Mouse (Mus musculus): ENCODE measurements around the gene Ankfn1. TPM values are rescaled to one million over a fixed set of nuclear protein-coding genes. Genes with fewer than 3 reads are reported as not detected.

Gene Ankfn1
- total RNA-seq, 1 experiment from 2014 or later, result not detected

DNA sequence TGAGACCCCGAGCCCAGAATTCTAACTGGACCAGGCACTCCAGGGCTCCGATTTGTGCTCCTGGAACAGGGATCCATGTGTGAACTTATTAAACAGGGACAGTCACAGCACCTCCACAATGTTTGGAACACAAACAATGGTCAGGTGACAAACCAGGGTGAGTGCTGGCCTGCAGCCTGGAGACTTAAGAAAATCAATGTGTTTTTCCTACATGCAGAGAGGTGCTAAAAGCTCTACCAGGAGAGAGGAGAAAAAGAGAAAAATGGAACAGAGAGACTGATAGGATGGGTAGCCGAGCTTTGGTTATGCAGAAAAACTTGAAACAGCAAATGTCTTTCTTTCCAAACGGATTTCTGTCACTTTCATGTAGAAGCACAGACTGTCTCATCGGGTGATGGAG, 174.5 kb downstream of the Ankfn1 start:
- no peak for ATAC-seq (ENCODE audit: extremely low read depth, insufficient number of reproducible peaks, low FRiP score, poor library complexity, severe bottlenecking)

DNA sequence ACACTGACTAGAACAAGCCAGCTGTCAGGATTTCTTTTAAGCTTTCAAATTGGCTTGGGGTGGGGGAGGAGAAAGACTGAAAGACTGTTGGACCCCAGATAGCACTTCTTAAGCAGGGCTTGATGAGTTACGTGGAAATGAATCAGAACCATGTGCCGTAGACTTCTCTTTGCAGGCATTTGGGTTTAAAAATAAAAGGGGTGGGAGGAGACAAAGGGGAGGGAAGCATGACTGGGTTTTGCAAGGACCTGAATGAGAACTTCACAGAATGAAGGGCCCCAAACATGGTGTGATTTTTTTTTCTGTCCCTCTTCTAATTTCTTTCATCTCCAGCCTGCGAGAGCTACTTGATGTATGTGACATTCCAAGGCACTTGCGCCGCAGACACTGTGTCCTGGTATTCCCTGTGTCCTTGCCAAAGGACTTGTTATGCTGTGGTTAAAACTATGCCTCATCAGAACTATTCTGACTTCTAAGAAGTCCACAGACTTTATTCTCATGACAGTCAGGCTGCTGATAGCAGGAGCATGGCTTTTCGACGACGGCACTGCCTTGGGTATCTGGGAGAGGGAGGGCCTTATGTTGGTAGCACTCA, 176.4 kb downstream of the Ankfn1 start:
- no peak for ATAC-seq (ENCODE audit: extremely low read depth, insufficient number of reproducible peaks, low FRiP score, poor library complexity, severe bottlenecking)

DNA sequence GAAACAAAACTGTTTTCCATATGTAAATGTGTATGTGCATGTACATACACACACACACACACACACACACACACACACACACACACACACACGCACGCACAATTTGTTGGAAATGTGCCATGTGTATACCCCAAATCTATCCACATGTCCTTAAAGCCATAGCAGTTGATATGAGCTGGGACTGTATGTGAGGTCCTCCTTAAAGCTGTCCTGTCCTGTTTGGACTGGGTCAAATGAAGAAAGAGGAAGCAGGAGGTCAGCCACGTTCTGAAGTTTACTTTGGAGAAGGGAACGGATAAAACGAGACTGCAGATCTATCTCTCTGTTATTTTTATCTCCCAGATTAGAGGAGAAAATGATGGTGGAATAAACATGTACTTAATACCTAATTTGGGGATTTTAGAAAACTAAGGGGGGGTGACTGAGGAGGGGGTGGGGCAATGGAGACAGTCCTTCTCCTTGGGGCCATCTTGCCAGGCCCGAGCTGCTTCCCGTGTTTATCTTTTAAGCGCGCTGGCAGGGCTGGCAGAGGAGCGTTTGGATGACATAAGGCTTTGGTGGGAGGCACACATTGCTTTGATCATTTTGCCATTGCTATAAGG, 187.1 kb downstream of the Ankfn1 start:
- no peak for ATAC-seq (ENCODE audit: extremely low read depth, insufficient number of reproducible peaks, low FRiP score, poor library complexity, severe bottlenecking)

DNA sequence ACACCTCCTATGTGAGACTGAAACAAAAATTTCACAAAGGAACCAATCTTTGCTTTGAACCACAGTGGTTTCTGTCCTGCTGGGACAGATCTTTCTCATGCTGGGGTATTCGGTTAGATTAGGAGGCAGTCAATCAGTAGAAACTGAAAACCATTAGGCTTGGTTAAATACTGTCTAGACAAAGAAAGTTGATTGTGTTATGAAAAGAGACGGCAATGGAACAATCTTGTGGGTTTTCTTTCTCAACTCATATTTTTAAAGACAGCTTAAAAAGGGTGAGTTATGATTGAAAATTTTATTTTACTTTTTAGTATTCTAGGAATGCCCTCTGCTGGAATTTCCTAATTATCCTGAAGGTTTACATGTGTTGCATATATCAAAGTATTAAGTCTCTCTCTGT, 191.1 kb downstream of the Ankfn1 start:
- no peak for ATAC-seq (ENCODE audit: extremely low read depth, insufficient number of reproducible peaks, low FRiP score, poor library complexity, severe bottlenecking)

DNA sequence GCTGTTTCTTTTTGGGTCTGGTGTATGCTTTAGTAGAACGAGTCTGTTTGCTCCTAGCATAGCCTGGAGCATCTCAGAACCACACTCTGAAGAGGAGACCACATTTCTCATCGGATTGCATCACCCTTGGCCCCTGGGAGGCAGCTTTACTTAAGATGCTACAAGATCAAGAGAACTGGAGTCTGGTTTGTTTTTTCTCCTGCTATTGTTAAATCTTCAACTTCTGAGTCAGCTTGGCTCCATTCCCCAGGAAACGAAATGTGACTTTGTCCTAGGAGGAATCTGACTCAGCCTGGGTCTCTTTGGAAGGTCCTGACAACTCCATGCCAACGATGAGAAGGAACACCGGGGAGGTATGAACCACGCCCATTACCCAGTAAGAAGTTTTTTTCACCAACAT, 197.6 kb downstream of the Ankfn1 start:
- no peak for ATAC-seq (ENCODE audit: extremely low read depth, insufficient number of reproducible peaks, low FRiP score, poor library complexity, severe bottlenecking)

DNA sequence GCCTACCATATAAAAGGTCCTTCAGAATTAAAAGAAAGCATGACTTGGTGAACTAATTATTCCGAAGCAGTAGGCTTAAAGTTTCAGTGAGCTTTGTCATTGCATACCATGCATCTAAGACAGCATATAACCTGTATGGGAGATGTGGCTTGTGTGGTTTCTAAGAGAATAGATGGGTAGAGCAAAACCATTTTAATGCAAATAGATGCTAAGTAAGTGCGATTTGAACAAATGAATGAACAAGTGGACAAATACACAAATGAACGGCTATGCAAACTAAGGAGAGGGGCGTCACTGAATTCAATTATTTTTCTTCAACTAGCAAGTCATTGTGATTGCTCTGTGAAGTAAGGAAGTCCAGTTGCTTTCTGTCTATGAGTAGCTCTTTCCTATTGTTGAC, 198.3 kb downstream of the Ankfn1 start:
- no peak for ATAC-seq (ENCODE audit: extremely low read depth, insufficient number of reproducible peaks, low FRiP score, poor library complexity, severe bottlenecking)

DNA sequence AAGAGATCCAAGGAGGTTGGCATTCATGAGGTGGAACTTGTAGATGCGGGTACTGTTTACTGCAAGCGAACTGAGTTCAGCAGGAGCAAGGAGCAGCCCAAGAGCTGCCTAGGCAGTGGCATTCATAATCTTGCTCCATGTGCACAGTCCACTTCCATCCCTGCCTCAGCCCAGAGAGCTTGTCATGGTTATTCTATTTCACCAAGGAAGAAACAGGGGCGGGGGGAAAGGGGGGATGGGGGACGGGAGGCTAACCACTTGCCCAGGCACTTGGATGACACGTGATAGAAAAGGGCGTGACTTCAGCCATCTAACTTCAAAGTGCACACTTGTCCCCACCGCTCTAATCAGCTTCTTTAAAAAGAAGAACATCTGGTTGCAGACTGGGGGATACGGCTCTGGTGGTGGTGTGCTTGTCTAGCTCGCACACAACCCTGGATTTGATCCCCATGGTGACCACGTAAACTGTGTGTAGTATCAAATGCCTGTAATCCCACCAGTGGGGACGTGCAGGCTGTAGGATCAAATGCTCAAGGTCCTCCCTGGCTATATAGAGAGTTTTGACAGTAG, 203.1 kb downstream of the Ankfn1 start:
- no peak for ATAC-seq (ENCODE audit: extremely low read depth, insufficient number of reproducible peaks, low FRiP score, poor library complexity, severe bottlenecking)

DNA sequence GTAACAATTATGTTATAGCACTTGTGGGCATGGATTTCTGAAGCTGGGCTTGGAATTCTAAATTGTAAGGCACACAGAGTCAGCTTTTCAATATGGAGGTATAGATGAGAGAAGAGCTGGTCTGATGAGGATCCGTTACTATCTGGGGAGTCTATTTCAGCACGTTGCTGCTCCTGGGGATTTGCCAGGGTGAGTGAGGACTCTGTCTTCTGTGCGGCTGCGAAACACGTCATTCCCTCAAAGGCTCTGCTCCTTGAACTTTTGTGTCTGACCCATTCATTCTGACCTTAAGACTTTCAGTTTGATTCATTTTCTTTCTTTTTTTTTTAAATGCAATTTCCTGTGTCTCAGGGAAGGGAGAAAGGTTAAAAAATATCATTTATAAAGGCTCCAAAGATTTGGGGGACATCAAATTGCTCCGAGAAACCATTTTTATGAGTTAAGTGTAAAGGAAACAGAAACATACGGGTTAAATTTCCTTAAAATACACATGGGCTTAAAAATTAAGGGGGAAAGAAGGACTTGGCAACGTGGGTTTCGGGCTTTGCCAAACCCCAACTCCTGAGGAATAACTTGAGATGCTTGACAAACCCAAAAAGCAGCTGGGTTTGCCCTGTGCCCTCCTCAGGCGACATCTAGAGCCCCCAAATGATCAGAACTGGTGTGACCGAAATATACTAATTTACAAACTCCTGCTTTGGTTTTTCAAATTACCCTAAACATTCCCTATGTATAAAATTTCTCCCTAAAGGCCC, 207.9 kb downstream of the Ankfn1 start:
- ATAC-seq (ENCODE audit: extremely low read depth, insufficient number of reproducible peaks, low FRiP score, poor library complexity, severe bottlenecking), result no peak

DNA sequence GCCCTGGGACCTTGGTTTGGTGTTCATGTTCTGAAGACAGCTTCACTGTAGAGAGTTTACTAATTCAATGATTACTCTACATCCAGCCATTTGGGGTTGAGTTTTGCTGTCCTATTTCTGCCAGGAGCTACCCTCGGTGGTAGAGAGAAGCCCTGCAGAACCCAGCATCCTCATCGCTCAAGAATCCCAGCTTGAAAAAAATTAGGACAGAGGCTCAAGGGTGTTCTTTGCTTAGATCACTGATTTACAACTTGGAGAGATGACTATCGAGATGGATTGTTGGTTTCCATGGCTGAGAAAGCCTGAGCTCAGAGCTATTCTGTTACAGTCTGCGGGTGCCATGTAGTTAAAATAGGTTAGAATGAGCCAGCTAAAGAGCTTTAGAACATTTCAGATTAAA, 209.2 kb downstream of the Ankfn1 start:
- ATAC-seq (ENCODE audit: extremely low read depth, insufficient number of reproducible peaks, low FRiP score, poor library complexity, severe bottlenecking), result no peak

DNA sequence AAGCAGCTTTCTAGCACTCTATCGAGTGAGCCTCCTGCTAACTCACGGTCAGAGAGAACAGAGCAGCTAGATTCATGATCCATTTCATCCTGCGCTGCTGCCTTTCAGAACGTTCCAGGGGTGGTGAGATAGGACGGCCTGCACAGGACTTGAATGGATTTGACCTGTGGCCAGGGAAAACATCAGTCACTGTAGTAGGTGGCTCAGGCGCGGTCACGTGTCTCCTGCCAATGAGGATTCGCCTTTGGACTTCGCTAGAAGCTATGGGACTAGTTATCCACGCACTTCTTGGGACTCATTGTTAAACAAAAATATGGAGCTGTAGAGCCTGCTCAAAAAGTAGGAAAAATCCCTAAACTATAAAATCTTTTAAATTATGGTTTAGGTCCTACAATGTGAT, 226.0 kb downstream of the Ankfn1 start:
- no peak for ATAC-seq (ENCODE audit: extremely low read depth, insufficient number of reproducible peaks, low FRiP score, poor library complexity, severe bottlenecking)

DNA sequence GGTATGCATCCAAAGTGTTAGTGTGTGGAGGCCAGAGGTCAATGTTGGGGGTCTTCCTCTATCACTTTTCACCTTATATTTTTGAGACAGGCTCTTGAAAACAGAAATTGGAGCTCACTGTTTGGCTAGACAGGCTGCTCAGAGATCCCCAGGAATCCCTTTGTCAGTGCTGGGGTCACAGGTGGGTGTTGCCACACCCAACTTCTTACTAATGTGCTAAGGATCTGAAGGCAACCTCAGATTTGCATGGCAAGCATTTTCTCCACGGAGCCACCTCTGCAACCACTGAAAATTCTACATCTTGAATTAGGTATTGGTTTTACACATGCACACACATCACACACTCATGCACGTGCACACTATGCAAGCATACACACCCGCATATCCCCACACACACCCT, 226.5 kb downstream of the Ankfn1 start:
- no peak for ATAC-seq (ENCODE audit: extremely low read depth, insufficient number of reproducible peaks, low FRiP score, poor library complexity, severe bottlenecking)

DNA sequence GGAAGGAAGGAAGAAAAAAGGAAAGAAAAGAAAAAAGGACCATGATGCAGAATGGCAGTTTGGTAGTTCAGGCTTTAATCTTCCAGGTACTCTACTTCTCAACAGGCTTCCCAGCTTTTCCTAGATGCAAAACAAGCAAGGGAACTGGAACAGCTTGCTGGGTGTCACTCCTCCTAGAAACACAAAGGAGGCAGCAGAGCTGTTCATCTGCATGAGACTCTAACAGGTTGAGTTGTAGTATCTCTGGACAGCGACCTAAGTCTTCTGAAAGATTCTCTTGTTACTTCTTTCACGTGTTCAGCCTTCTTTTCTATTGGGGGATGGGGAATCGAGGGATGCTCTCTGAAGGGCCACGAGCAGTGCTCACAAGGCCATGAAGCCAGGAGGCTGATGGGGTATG, 228.7 kb downstream of the Ankfn1 start:
- no peak for ATAC-seq (ENCODE audit: extremely low read depth, insufficient number of reproducible peaks, low FRiP score, poor library complexity, severe bottlenecking)

DNA sequence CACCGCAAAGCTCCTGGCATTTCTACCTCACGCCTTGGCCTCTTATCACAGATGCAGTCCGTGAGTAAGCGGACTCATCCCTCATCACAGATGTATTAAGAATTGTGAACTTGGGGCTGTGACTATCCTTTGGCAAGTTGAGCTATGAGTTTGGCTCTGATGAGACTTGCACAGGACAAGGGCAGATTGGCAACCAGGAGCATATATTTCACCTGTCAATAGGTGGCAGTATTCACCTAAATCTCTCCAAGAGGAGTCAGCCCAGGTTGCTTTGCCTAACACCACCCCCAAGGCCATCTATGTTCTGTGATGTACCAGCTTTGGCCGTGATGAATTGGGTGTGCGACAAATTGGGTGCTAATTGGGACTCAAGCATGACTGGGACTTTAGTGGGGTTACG, 231.3 kb downstream of the Ankfn1 start:
- no peak for ATAC-seq (ENCODE audit: extremely low read depth, insufficient number of reproducible peaks, low FRiP score, poor library complexity, severe bottlenecking)

DNA sequence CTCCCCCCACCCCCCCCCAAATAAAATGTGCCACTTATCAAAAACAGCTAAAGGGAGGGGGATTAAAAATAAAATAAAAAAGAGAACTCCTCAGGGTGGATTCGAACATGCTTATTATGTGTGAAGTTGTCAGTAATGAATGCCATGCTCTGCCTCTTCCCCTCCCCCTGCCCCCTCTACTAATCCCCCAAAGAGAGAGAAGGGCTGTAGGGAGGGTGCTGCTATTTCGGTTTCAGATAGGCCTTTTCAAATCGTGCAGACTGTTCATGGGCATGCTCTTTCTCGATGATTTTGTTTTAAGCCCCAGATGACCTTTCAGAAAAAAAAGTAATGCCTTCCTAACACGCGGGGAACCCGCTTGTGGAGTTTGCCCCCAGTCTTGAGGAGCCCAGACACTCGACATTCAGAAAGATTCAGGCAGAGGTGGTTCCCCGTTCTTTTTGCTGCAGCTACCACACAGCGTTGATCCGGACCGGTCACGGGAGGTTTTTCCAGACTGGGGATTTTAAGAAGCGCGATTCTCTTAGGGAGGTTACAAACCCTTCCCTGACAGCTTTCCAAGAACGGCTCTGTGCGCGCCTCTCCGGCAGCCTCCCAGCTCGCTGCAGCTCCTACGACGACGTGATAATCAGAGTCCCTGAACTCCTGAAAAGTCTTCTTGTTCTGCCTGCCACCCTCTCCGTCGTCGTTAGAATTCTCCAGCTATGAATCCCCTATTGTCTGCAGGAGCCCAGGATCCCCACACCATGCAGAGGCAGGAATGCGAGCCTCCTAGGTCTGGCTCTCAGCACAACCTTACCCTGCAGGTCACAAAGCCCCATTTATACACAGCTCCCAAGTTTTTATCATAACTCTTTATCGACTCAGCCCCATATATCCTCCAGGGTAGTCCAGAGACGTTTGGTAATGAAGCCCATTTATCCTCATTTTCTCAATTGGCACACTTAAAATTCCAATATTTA, 232.3 kb downstream of the Ankfn1 start:
- ATAC-seq (ENCODE audit: extremely low read depth, insufficient number of reproducible peaks, low FRiP score, poor library complexity, severe bottlenecking), result no peak

DNA sequence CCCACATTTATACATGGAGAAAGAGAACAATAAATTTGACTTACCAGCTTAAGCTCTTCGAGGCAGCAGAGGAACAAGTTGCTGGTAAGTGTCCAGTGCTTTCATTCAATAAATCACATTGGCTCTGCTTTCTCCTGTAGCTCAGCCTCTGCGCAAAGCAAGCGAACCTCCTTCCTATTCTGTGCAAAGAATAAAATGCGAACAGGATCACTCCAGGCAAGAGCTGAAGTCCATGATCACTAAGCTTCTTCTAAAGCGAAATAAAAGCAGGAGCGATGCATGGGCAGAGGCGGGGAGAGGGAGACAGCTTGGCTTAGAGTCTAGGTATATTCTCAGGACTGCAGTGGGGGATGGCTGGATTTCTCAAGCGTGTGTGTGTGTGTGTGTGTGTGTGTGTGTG, 239.1 kb downstream of the Ankfn1 start:
- no peak for ATAC-seq (ENCODE audit: extremely low read depth, insufficient number of reproducible peaks, low FRiP score, poor library complexity, severe bottlenecking)

DNA sequence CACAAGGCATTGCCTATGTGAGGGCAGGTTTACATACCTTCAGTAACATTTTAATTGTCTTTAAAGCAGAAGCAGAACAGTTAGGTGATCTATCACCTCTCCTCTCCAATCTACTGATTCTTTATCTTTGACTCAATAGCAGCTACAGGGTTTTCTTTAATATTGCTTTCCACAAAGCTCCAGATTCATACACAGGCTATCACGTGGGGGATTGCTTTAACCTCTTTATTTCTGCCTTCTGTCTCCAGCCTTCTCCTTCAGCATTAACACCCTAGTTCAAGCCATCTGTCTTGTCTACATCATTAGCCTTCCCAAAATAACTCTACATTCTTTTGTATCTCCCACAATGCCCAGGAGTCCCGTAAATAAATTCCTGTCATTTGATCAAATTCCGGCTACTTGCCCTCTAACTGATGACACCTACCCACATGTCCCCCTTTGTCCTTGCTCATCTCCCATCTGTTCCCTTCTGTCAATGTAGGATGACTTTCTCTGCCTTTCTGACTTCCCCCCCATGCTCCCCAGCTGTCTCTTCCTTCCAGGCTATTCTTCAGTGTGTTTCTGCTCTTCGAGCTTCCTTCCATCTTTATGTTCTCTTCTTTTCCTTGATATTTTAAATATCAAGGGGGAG, 249.5 kb downstream of the Ankfn1 start:
- no peak for ATAC-seq (ENCODE audit: extremely low read depth, insufficient number of reproducible peaks, low FRiP score, poor library complexity, severe bottlenecking)

DNA sequence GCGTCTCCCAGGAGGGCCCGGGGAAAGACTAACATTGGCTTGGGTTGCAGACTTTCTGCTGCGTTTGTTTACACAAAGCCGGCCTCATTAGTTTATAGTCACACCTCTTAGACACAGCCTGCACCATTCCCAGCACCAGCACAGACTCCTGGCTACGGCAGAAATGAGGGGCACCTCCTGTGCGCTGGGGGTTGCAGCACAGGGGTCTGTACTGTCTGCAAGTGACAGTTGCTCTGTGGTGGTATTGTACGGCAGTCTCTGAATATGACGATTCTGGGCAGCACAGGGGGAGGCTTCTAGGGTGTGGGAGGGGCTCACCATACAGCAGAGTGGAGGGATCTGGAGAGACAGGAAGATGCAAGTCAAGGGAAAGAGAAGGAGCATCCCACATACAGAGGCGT, 262.0 kb downstream of the Ankfn1 start:
- ATAC-seq (ENCODE audit: extremely low read depth, insufficient number of reproducible peaks, low FRiP score, poor library complexity, severe bottlenecking), result no peak

DNA sequence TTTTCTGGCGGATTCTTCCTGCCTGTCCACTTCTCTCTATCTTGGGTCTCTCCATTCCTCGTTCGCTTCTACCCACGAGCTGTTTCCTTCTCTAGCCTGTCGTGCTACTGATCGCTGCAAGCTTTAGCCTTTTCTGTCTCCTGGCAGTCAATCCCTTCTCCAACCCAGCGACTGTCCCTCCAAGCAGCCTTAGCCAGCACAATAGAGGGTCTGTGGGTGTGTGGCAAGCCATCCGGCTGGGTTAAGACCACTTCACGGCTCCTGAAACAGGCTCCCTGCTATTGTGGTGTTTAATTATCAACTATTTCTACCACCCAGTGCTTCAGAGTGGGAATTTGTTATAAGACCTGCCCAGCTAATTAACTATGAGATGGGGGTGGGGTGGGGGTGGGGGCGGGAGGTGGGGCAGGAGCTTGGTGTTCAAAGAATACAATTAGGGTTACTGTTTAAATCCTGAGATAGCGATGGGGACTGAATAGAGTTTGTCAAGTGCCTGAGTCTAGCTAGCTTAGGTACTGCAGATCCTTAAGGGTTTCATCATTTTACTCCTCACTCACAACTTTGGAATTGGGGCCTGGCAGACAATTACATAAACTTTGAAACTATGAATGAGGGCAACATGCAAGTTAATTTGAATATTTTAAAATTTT, 268.7 kb downstream of the Ankfn1 start:
- no peak for ATAC-seq (ENCODE audit: extremely low read depth, insufficient number of reproducible peaks, low FRiP score, poor library complexity, severe bottlenecking)

Measured in neutrophil, adult 5-6 weeks (primary cell).